Mouse (Mus musculus): ENCODE measurements around the gene Depdc1b.

- TF ChIP-seq CTCF (IDR thresholded peaks at IDR 0.05; ENCODE audit: low read depth) (no peak), EP300 (IDR thresholded peaks at IDR 0.05; ENCODE audit: low read depth) (no peak)
Observed at GRCm38 (mm10) chr13:108322466-108322865, 6.3 kb downstream of the Depdc1b start.

All from heart, postnatal 0 days (tissue).